In genomic region chr9:75261332-75261872, GRCm38 (mm10) we compare ENCODE assay signal across 10 mouse cellular contexts. TPM values are rescaled to one million over a fixed set of nuclear protein-coding genes. Genes with fewer than 3 reads are reported as not detected.
DNase-seq lines count a peak whose midpoint lies in the region; ATAC-seq and TF ChIP-seq lines count a peak whose summit lies in the region.
"Had no signal": no experiment of that assay in that cellular context is flagged by ENCODE, and none has a peak within 500 bp of the region (broad histone marks: within the 10 kb centered on the region; RNA-seq: fewer than 3 reads in every experiment).

No protein-coding gene starts in this region.

- no peak overlapping the region for H3K4me2 ChIP-seq in embryonic facial prominence, embryonic 11.5 days (ENCODE audit: low read depth, low read length)

- no peak overlapping the region for H3K9ac ChIP-seq in embryonic facial prominence, embryonic 11.5 days (replicated peaks; ENCODE audit: low read length)

- whole genome bisulfite sequencing in embryonic facial prominence, embryonic 11.5 days = 11% methylated on average over 8 of the region's 8 CpGs
- 33% methylated on average over 8 of the region's 8 CpGs for WGBS in limb, embryonic 10.5 days
- WGBS in lung, adult 2 months = 34% methylated on average over 8 of the region's 8 CpGs

- H3K4me1 ChIP-seq in embryonic facial prominence, embryonic 11.5 days (ENCODE audit: control insufficient read depth, insufficient read depth, low read length) = peaks cover 3% of the 10 kb centered on the region; the same call in 1 of the 2 replicates
- peaks cover 29% of the 10 kb centered on the region for H3K4me1 ChIP-seq in limb, embryonic 10.5 days
- no peaks in the 10 kb centered on the region for H3K4me1 ChIP-seq in lung, adult 2 months (ENCODE audit: control insufficient read depth, insufficient read depth, low read length)

- peak; percentile 79 for ATAC-seq in embryonic facial prominence, embryonic 11.5 days (replicated peaks; ENCODE audit: insufficient number of reproducible peaks, low FRiP score, low TSS enrichment, low read depth)
- no peak for ATAC-seq in monocyte, adult 5-6 weeks (replicated peaks; ENCODE audit: insufficient number of reproducible peaks, low FRiP score, low TSS enrichment, poor library complexity, severe bottlenecking)
- no peak for ATAC-seq in cerebellum, adult (ENCODE audit: insufficient number of reproducible peaks, low FRiP score, low TSS enrichment)

- DNase-seq in left cerebral cortex, postnatal 4 days = peak; percentile 19
- no peak for DNase-seq in left cerebral cortex, adult 8-10 months (ENCODE audit: low spot score in 2 of 2)
- DNase-seq in embryonic facial prominence, embryonic 11.5 days (ENCODE audit: low spot score) = peak; percentile 43
- DNase-seq in limb, embryonic 10.5 days (ENCODE audit: low spot score) = no peak
- peak; percentile 53 for DNase-seq in retina, postnatal 1 day
- no peak for DNase-seq in lung, adult 2 months
- DNase-seq: gastrocnemius, postnatal 25 days had no signal

- no peak overlapping the region for H3K27ac ChIP-seq in embryonic facial prominence, embryonic 11.5 days (replicated peaks; ENCODE audit: low read depth, low read length)
- peak overlapping the region; percentile 71 for H3K27ac ChIP-seq in limb, embryonic 10.5 days

- intact Hi-C loops in left cerebral cortex, postnatal 4 days (cut with DNase I) = loop anchor here (10.0 kb wide), 2 partner anchors 217 to 347 kb away; no protein-coding TSS in a partner anchor

- no peaks in the 10 kb centered on the region for H3K27me3 ChIP-seq in embryonic facial prominence, embryonic 11.5 days (ENCODE audit: control insufficient read depth, insufficient read depth, low read length)
- no peaks in the 10 kb centered on the region for H3K27me3 ChIP-seq in limb, embryonic 10.5 days (ENCODE audit: low read depth, poor library complexity, severe bottlenecking)

- H3K4me3 ChIP-seq in embryonic facial prominence, embryonic 11.5 days (ENCODE audit: low read depth, low read length) = no peak overlapping the region
- no peak overlapping the region for H3K4me3 ChIP-seq in limb, embryonic 10.5 days
- no peak overlapping the region for H3K4me3 ChIP-seq in lung, adult 2 months (replicated peaks; ENCODE audit: extremely low read depth, low read depth, low read length)
- H3K4me3 ChIP-seq: myocyte had no signal

- no peaks in the 10 kb centered on the region for H3K36me3 ChIP-seq in embryonic facial prominence, embryonic 11.5 days (replicated peaks; ENCODE audit: control insufficient read depth, insufficient read depth, low read depth, low read length)
- no peaks in the 10 kb centered on the region for H3K36me3 ChIP-seq in limb, embryonic 10.5 days

- TF ChIP-seq CTCF in lung, adult 2 months (IDR thresholded peaks at IDR 0.05; ENCODE audit: insufficient read depth, low read length) = no peak

- no peaks in the 10 kb centered on the region for H3K9me3 ChIP-seq in embryonic facial prominence, embryonic 11.5 days (replicated peaks; ENCODE audit: control insufficient read depth, low read length)
- H3K9me3 ChIP-seq in limb, embryonic 10.5 days (replicated peaks) = no peaks in the 10 kb centered on the region

- TF ChIP-seq POLR2A in lung, adult 2 months (IDR thresholded peaks at IDR 0.05; ENCODE audit: borderline replicate concordance, extremely low read depth, low read depth, low read length) = no peak

RNA-seq across cellular contexts. Expression of gene Myo5c, which starts 29.6 kb away (rescaled TPM):
- total RNA-seq in left cerebral cortex, postnatal 4 days (2021) = under 1 TPM; 0.14 to 0.32 TPM
- total RNA-seq in left cerebral cortex, adult 8-10 months (2022) = 1 to 10 TPM; 6.1 to 9.1 (median 7.6) TPM
- 0.85 and 1.0 TPM in 2 replicates for polyA plus RNA-seq in embryonic facial prominence, embryonic 11.5 days (2014; fragmentation: Nextera tagmentation; extraction: Ambion mirVana)
- polyA plus RNA-seq in limb, embryonic 10.5 days (2016; fragmentation: Nextera tagmentation; extraction: Ambion mirVana) = 0.41 and 0.58 TPM in 2 replicates
- 0.29 TPM in 1 of 3 replicates, not detected in the others for total RNA-seq in monocyte, adult 5-6 weeks (2017)
- 44.8 and 53.2 TPM in 2 replicates for polyA plus RNA-seq in lung, adult 2 months (2012; rRNA removed)

RNA-seq across cellular contexts. Expression of gene Gnb5, which starts 44.7 kb away (rescaled TPM):
- 10 to 100 TPM; 74.6 to 78.1 TPM for total RNA-seq in left cerebral cortex, postnatal 4 days (2021)
- total RNA-seq in left cerebral cortex, adult 8-10 months (2022) = 100 to 1,000 TPM; 162 to 190 (median 168) TPM
- 32.0 and 34.3 TPM in 2 replicates for polyA plus RNA-seq in embryonic facial prominence, embryonic 11.5 days (2014; fragmentation: Nextera tagmentation; extraction: Ambion mirVana)
- 14.3 and 17.8 TPM in 2 replicates for polyA plus RNA-seq in limb, embryonic 10.5 days (2016; fragmentation: Nextera tagmentation; extraction: Ambion mirVana)
- total RNA-seq in monocyte, adult 5-6 weeks (2017) = 2.0 to 5.4 TPM (median 4.1 TPM) in 3 replicates
- 12.4 and 15.4 TPM in 2 replicates for polyA plus RNA-seq in lung, adult 2 months (2012; rRNA removed)

Comparison
In these comparisons a context has a peak if more than half of its experiments do, and no peak if none do; other contexts are left out.
1. DNase-seq: peak in left cerebral cortex, postnatal 4 days (single experiment), embryonic facial prominence, embryonic 11.5 days (single experiment) and retina, postnatal 1 day (single experiment); none in left cerebral cortex, adult 8-10 months (0 of 2), limb, embryonic 10.5 days (single experiment) and lung, adult 2 months (single experiment).
2. RNA of gene Gnb5, which starts 44.7 kb away (total RNA-seq): 162 to 190 TPM in left cerebral cortex, adult 8-10 months and 74.6 to 78.1 TPM in left cerebral cortex, postnatal 4 days; 2.0 to 5.4 TPM in monocyte, adult 5-6 weeks; every median in the first group is over 10 times any median in the second.